ENCODE assay signal across 8 mouse cellular contexts in genomic region chr17:35834696-35835422, GRCm38 (mm10). TPM values are rescaled to one million over a fixed set of nuclear protein-coding genes. Genes with fewer than 3 reads are reported as not detected.
DNase-seq lines count a peak whose midpoint lies in the region; ATAC-seq and TF ChIP-seq lines count a peak whose summit lies in the region.

No protein-coding gene starts in this region.

- H3K9me3 ChIP-seq in heart, embryonic 13.5 days, result no peaks in the 10 kb centered on the region
- H3K9me3 ChIP-seq in intestine, embryonic 16.5 days (ENCODE audit: control insufficient read depth, low read length), result no peaks in the 10 kb centered on the region
- H3K9me3 ChIP-seq in midbrain, postnatal 0 days (ENCODE audit: low read length), result no peaks in the 10 kb centered on the region

- peak overlapping the region; percentile 99 for H3K9ac ChIP-seq in heart, embryonic 13.5 days
- H3K9ac ChIP-seq in intestine, embryonic 16.5 days (ENCODE audit: low read depth, low read length), result 0 out of 2 replicates have a peak overlapping the region, but pooled peaks have one; percentile 39
- 0 out of 2 replicates have a peak overlapping the region, but pooled peaks have one; percentile 19 for H3K9ac ChIP-seq in midbrain, postnatal 0 days (replicated peaks; ENCODE audit: low read length, poor library complexity, severe bottlenecking)

- DNase-seq in heart, postnatal 4 days, result no peak
- peak; percentile 26 for DNase-seq in CD4-positive helper T cell, adult 2 months (ENCODE audit: low read depth, low spot score)
- peak; percentile 50 for DNase-seq in midbrain, postnatal 0 days (ENCODE audit: low spot score)
- DNase-seq in right cerebral cortex, postnatal 14 days, result no peak
- no peak for DNase-seq in spleen, postnatal 36 days (ENCODE audit: low spot score in 2 of 2)

- H3K27ac ChIP-seq in heart, embryonic 13.5 days (replicated peaks), result 0 out of 2 replicates have a peak overlapping the region, but pooled peaks have one; percentile 3
- no peak overlapping the region for H3K27ac ChIP-seq in cortical plate, adult 2 months (ENCODE audit: insufficient read depth, low read length)
- no peak overlapping the region; the same call in 1 of the 2 replicates for H3K27ac ChIP-seq in intestine, embryonic 16.5 days (ENCODE audit: low read length)
- no peak overlapping the region for H3K27ac ChIP-seq in midbrain, postnatal 0 days (ENCODE audit: low read depth, low read length)

- ATAC-seq in heart, embryonic 13.5 days (ENCODE audit: extremely low read depth, insufficient number of reproducible peaks, low FRiP score, low TSS enrichment), result no peak
- ATAC-seq in intestine, embryonic 16.5 days, result no peak
- no peak for ATAC-seq in midbrain, postnatal 0 days (ENCODE audit: low FRiP score)

- WGBS in heart, embryonic 13.5 days, result 72% methylated on average over 26 of the region's 26 CpGs
- WGBS in intestine, embryonic 16.5 days, result 64% methylated on average over 26 of the region's 26 CpGs
- 69% methylated on average over 26 of the region's 26 CpGs for WGBS in midbrain, postnatal 0 days

- TF ChIP-seq POLR2A in cortical plate, adult 2 months (IDR thresholded peaks at IDR 0.05; ENCODE audit: extremely low read depth, insufficient read depth, low read length), result peak; percentile 9; the same call in 1 of the 2 replicates

- peaks cover 59% of the 10 kb centered on the region for H3K4me1 ChIP-seq in heart, embryonic 13.5 days
- peaks cover 3% of the 10 kb centered on the region; the same call in 1 of the 2 replicates for H3K4me1 ChIP-seq in cortical plate, adult 2 months (ENCODE audit: control insufficient read depth, insufficient read depth, low read length)
- H3K4me1 ChIP-seq in intestine, embryonic 16.5 days (ENCODE audit: control insufficient read depth, insufficient read depth, low read length), result peaks cover 36% of the 10 kb centered on the region
- no peaks in the 10 kb centered on the region; the same call in 1 of the 2 replicates for H3K4me1 ChIP-seq in midbrain, postnatal 0 days (ENCODE audit: insufficient read depth, low read length)

- 0 out of 2 replicates have a peak, but pooled peaks have one; percentile 3 for TF ChIP-seq CTCF in cortical plate, adult 2 months (IDR thresholded peaks at IDR 0.05; ENCODE audit: extremely low read depth, insufficient read depth, low read length)
- TF ChIP-seq CTCF in midbrain, postnatal 0 days (IDR thresholded peaks at IDR 0.05), result peak; percentile 39; the same call in 1 of the 2 replicates

- peaks cover 68% of the 10 kb centered on the region for H3K36me3 ChIP-seq in heart, embryonic 13.5 days
- peaks cover 37% of the 10 kb centered on the region for H3K36me3 ChIP-seq in intestine, embryonic 16.5 days (ENCODE audit: control insufficient read depth, insufficient read depth, low read length)
- peaks cover 29% of the 10 kb centered on the region for H3K36me3 ChIP-seq in midbrain, postnatal 0 days (ENCODE audit: insufficient read depth, low read length)

- no peaks in the 10 kb centered on the region for H3K27me3 ChIP-seq in heart, embryonic 13.5 days (replicated peaks)
- H3K27me3 ChIP-seq in intestine, embryonic 16.5 days (replicated peaks; ENCODE audit: control insufficient read depth, insufficient read depth, low read length), result no peaks in the 10 kb centered on the region
- H3K27me3 ChIP-seq in midbrain, postnatal 0 days (ENCODE audit: insufficient read depth, low read length), result no peaks in the 10 kb centered on the region

- peak overlapping the region; percentile 94 for H3K4me3 ChIP-seq in heart, embryonic 13.5 days
- no peak overlapping the region for H3K4me3 ChIP-seq in cortical plate, adult 2 months (ENCODE audit: insufficient read depth, low read length)
- H3K4me3 ChIP-seq in intestine, embryonic 16.5 days (ENCODE audit: low read length), result peak overlapping the region; percentile 68
- peak overlapping the region; percentile 71 for H3K4me3 ChIP-seq in midbrain, postnatal 0 days (ENCODE audit: low read depth, low read length)

- H3K4me2 ChIP-seq in heart, embryonic 13.5 days, result peak overlapping the region; percentile 90
- H3K4me2 ChIP-seq in intestine, embryonic 16.5 days (ENCODE audit: low read depth, low read length), result peak overlapping the region; percentile 87
- H3K4me2 ChIP-seq in midbrain, postnatal 0 days (ENCODE audit: low read depth, low read length, poor library complexity, severe bottlenecking), result peak overlapping the region; percentile 75

RNA-seq across cellular contexts. Expression of gene Tubb5, which starts 3.2 kb away (rescaled TPM):
- polyA plus RNA-seq in heart, embryonic 13.5 days (2015; fragmentation: Nextera tagmentation; extraction: Ambion mirVana), result 741 and 743 TPM in 2 replicates
- total RNA-seq in heart, postnatal 4 days (2021), result 100 to 1,000 TPM; 908 to 913 TPM
- 453 and 474 TPM in 2 replicates for polyA plus RNA-seq in cortical plate, adult 2 months (2012; rRNA removed)
- 559 and 622 TPM in 2 replicates for polyA plus RNA-seq in intestine, embryonic 16.5 days (2015; fragmentation: Nextera tagmentation; extraction: Ambion mirVana)
- total RNA-seq in midbrain, postnatal 0 days (2014; rRNA removed), result 3,416 and 3,526 TPM in 2 replicates
- 1,872 and 1,886 TPM in 2 replicates for polyA plus RNA-seq in midbrain, postnatal 0 days (2015; fragmentation: Nextera tagmentation; extraction: Ambion mirVana)

RNA-seq across cellular contexts. Expression of gene Mdc1, which starts 6.5 kb away (rescaled TPM):
- 17.7 and 18.4 TPM in 2 replicates for polyA plus RNA-seq in heart, embryonic 13.5 days (2015; fragmentation: Nextera tagmentation; extraction: Ambion mirVana)
- 10 to 100 TPM; 37.9 to 40.6 TPM for total RNA-seq in heart, postnatal 4 days (2021)
- polyA plus RNA-seq in cortical plate, adult 2 months (2012; rRNA removed), result 7.7 and 8.4 TPM in 2 replicates
- 10.0 and 11.8 TPM in 2 replicates for polyA plus RNA-seq in intestine, embryonic 16.5 days (2015; fragmentation: Nextera tagmentation; extraction: Ambion mirVana)
- total RNA-seq in midbrain, postnatal 0 days (2014; rRNA removed), result 22.4 and 22.6 TPM in 2 replicates
- 3.7 and 4.7 TPM in 2 replicates for polyA plus RNA-seq in midbrain, postnatal 0 days (2015; fragmentation: Nextera tagmentation; extraction: Ambion mirVana)

RNA-seq across cellular contexts. Expression of gene Flot1, which starts 11.8 kb away (rescaled TPM):
- polyA plus RNA-seq in heart, embryonic 13.5 days (2015; fragmentation: Nextera tagmentation; extraction: Ambion mirVana), result 81.1 and 99.0 TPM in 2 replicates
- total RNA-seq in heart, postnatal 4 days (2021), result 100 to 1,000 TPM in 1 of 2 experiments, 10 to 100 TPM in 1; 97.8 to 105 TPM
- polyA plus RNA-seq in cortical plate, adult 2 months (2012; rRNA removed), result 212 and 223 TPM in 2 replicates
- polyA plus RNA-seq in intestine, embryonic 16.5 days (2015; fragmentation: Nextera tagmentation; extraction: Ambion mirVana), result 56.9 and 58.5 TPM in 2 replicates
- 112 and 122 TPM in 2 replicates for total RNA-seq in midbrain, postnatal 0 days (2014; rRNA removed)
- 124 and 140 TPM in 2 replicates for polyA plus RNA-seq in midbrain, postnatal 0 days (2015; fragmentation: Nextera tagmentation; extraction: Ambion mirVana)

RNA-seq across cellular contexts. Expression of gene Ier3, which starts 13.4 kb away (rescaled TPM):
- 41.7 and 49.9 TPM in 2 replicates for polyA plus RNA-seq in heart, embryonic 13.5 days (2015; fragmentation: Nextera tagmentation; extraction: Ambion mirVana)
- 10 to 100 TPM; 39.7 to 42.5 TPM for total RNA-seq in heart, postnatal 4 days (2021)
- polyA plus RNA-seq in cortical plate, adult 2 months (2012; rRNA removed), result 13.4 and 18.4 TPM in 2 replicates
- 16.0 and 16.2 TPM in 2 replicates for polyA plus RNA-seq in intestine, embryonic 16.5 days (2015; fragmentation: Nextera tagmentation; extraction: Ambion mirVana)
- 10.9 and 13.5 TPM in 2 replicates for total RNA-seq in midbrain, postnatal 0 days (2014; rRNA removed)
- polyA plus RNA-seq in midbrain, postnatal 0 days (2015; fragmentation: Nextera tagmentation; extraction: Ambion mirVana), result 12.2 and 16.0 TPM in 2 replicates

RNA-seq across cellular contexts. Expression of gene Nrm, which starts 26.3 kb away (rescaled TPM):
- polyA plus RNA-seq in heart, embryonic 13.5 days (2015; fragmentation: Nextera tagmentation; extraction: Ambion mirVana), result 43.5 and 50.5 TPM in 2 replicates
- total RNA-seq in heart, postnatal 4 days (2021), result 10 to 100 TPM; 26.3 to 32.2 TPM
- polyA plus RNA-seq in cortical plate, adult 2 months (2012; rRNA removed), result 7.5 and 9.3 TPM in 2 replicates
- polyA plus RNA-seq in intestine, embryonic 16.5 days (2015; fragmentation: Nextera tagmentation; extraction: Ambion mirVana), result 47.7 and 51.7 TPM in 2 replicates
- 7.6 and 12.1 TPM in 2 replicates for total RNA-seq in midbrain, postnatal 0 days (2014; rRNA removed)
- 11.0 and 11.8 TPM in 2 replicates for polyA plus RNA-seq in midbrain, postnatal 0 days (2015; fragmentation: Nextera tagmentation; extraction: Ambion mirVana)

Comparison
In these comparisons a context has a peak if more than half of its experiments do, and no peak if none do; other contexts are left out.
1. H3K9ac ChIP-seq: peak in every context shown above with its lines; median percentile 99 in heart, embryonic 13.5 days; 39 in intestine, embryonic 16.5 days; 19 in midbrain, postnatal 0 days.
2. DNase-seq: peak in CD4-positive helper T cell, adult 2 months (single experiment) and midbrain, postnatal 0 days (single experiment); none in heart, postnatal 4 days (single experiment), right cerebral cortex, postnatal 14 days (single experiment) and spleen, postnatal 36 days (0 of 2).
3. Peak in every context shown above with its lines, with median percentiles within 50 percentile points of each other: H3K4me2 ChIP-seq.